Mouse (Mus musculus) lung, embryonic 16.5 days (tissue): ENCODE results near the gene Sgca. TPM values are rescaled to one million over a fixed set of nuclear protein-coding genes. Genes with fewer than 3 reads are reported as not detected.
"Not testable (repeated sequence)": the region's sequence is repeated elsewhere in the genome, so short reads cannot be mapped to it uniquely, and the experiment has no call there.

ENCODE experiments used
- ATAC-seq: fragments of 200-750 bp; cut with Nextera tagmentation; 2 replicates; pipeline ENCODE4 v1.8.0; 2017; ENCODE audit warnings: low read depth, mild to moderate bottlenecking, moderate library complexity
- H3K27ac ChIP-seq: fragments of 300-500 bp; sonication (generic); 2 replicates; pipeline ENCODE4 v1.5.1; 2014; ENCODE audit warnings: mild to moderate bottlenecking, control low read depth, low read length
- H3K27me3 ChIP-seq: fragments of 300-500 bp; sonication (generic); 2 replicates; pipeline ENCODE4 v1.6.1; 2014; ENCODE audit warnings: low read depth, low read length, mixed read lengths; ENCODE audit not compliant: control insufficient read depth, insufficient read depth
- H3K36me3 ChIP-seq: fragments of 300-500 bp; sonication (generic); 2 replicates; pipeline ENCODE4 v1.6.1; 2014; ENCODE audit warnings: low read length; ENCODE audit not compliant: control insufficient read depth, insufficient read depth
- H3K4me1 ChIP-seq: fragments of 300-500 bp; sonication (generic); replicated peaks from 2 replicates; pipeline ENCODE4 v1.6.1; 2014; ENCODE audit warnings: low read length, mixed read lengths; ENCODE audit not compliant: control insufficient read depth, insufficient read depth
- H3K4me2 ChIP-seq: fragments of 300-500 bp; sonication (generic); 2 replicates; pipeline ENCODE4 v1.6.1; 2014; ENCODE audit warnings: low read depth, low read length, control low read depth
- H3K4me3 ChIP-seq: fragments of 300-500 bp; sonication (generic); 2 replicates; pipeline ENCODE4 v1.5.1; 2014; ENCODE audit warnings: mild to moderate bottlenecking, low read length, control low read depth
- H3K9ac ChIP-seq: fragments of 300-500 bp; sonication (generic); 2 replicates; pipeline ENCODE4 v1.6.1; 2014; ENCODE audit warnings: low read length, control low read depth
- H3K9me3 ChIP-seq: fragments of 300-500 bp; sonication (generic); 2 replicates; pipeline ENCODE4 v1.6.1; 2016; ENCODE audit warnings: low read length; ENCODE audit not compliant: control insufficient read depth
- WGBS: fragments of 180-500 bp; shearing (Covaris S2); extraction: QIAGEN DNeasy Blood & Tissue Kit; methylation state at CpG from one replicate; pipeline ENCODE4 v1.1.7; 2014; 5-methylcytosine and 5-hydroxymethylcytosine counted together
- polyA plus RNA-seq: library from polyadenylated mRNA; unstranded; fragments of >200 nt; fragmentation: Nextera tagmentation; extraction: Ambion mirVana; gene quantifications from 2 replicates; pipeline ENCODE4 v1.2.1, GENCODE M21; 2015

The Sgca gene
- polyA plus RNA-seq, 1 experiment from 2014 or later, result 1.4 TPM

GRCm38 (mm10) chr11:95011416-95011815, 35.3 kb upstream of the Sgca start:
- no peaks in the 10 kb centered on the region for H3K9me3 ChIP-seq
- H3K27ac ChIP-seq, result no peak overlapping the region
- H3K9ac ChIP-seq, result 0 out of 2 replicates have a peak overlapping the region, but pooled peaks have one; percentile 36
- H3K4me2 ChIP-seq, result peak overlapping the region; percentile 37
- peak overlapping the region; percentile 20; the same call in 1 of the 2 replicates for H3K4me3 ChIP-seq
- H3K27me3 ChIP-seq, result no peaks in the 10 kb centered on the region
- H3K4me1 ChIP-seq, result peaks cover 28% of the 10 kb centered on the region
- 23% methylated on average over 1 of the region's 1 CpGs for WGBS
- ATAC-seq, result no peak
- H3K36me3 ChIP-seq, result no peaks in the 10 kb centered on the region

- peaks cover 33% of the 10 kb centered on the region for H3K4me1 ChIP-seq
- WGBS, result 7% methylated on average over 4 of the region's 4 CpGs
Measured at GRCm38 (mm10) chr11:95010841-95011403, 34.8 kb upstream of the Sgca start.

GRCm38 (mm10) chr11:95010141-95010739, 34.1 kb upstream of the Sgca start:
- no peaks in the 10 kb centered on the region for H3K27me3 ChIP-seq
- H3K27ac ChIP-seq, result peak overlapping the region; percentile 94
- H3K4me3 ChIP-seq, result peak overlapping the region; percentile 73
- H3K9me3 ChIP-seq, result no peaks in the 10 kb centered on the region
- peaks cover 33% of the 10 kb centered on the region for H3K4me1 ChIP-seq
- WGBS, result under 1% methylated on average over 37 of the region's 40 CpGs
- ATAC-seq, result peak; percentile 13; the same call in 1 of the 2 replicates
- peak overlapping the region; percentile 82 for H3K9ac ChIP-seq
- H3K36me3 ChIP-seq, result peaks cover 3% of the 10 kb centered on the region; the same call in 1 of the 2 replicates
- H3K4me2 ChIP-seq, result peak overlapping the region; percentile 92

More at GRCm38 (mm10) chr11:95010841-95011403, 34.8 kb upstream of the Sgca start:
- H3K36me3 ChIP-seq, ATAC-seq, H3K9me3 ChIP-seq, H3K27me3 ChIP-seq, H3K27ac ChIP-seq: not testable (repeated sequence)
- peak overlapping the region; percentile 92 for H3K4me2 ChIP-seq
- peak overlapping the region; percentile 5; the same call in 1 of the 2 replicates for H3K9ac ChIP-seq
- H3K4me3 ChIP-seq, result peak overlapping the region; percentile 73

- Histone ChIP-seq H3K9ac (peak within 1 kb of the TSS; percentile 82), H3K4me2 (peak within 1 kb of the TSS; percentile 92), H3K4me1 (peaks cover 33% of the 10 kb centered on the region), H3K27ac (peak within 1 kb of the TSS; percentile 94), H3K4me3 (peak within 1 kb of the TSS; percentile 73), H3K9me3 (no peaks in the 10 kb centered on the region), H3K27me3 (no peaks in the 10 kb centered on the region), H3K36me3 (peaks cover 3% of the 10 kb centered on the region)
- ATAC-seq, result peak; percentile 66
- under 1% methylated on average over 29 of the region's 32 CpGs for WGBS
Measured at GRCm38 (mm10) chr11:95009629-95010014, 33.5 kb upstream of the Sgca start, which contains the start of gene Samd14. Gene Samd14, plus strand, starts transcription at chr11:95009879.

- peak overlapping the region; percentile 73 for H3K4me3 ChIP-seq
- H3K9me3 ChIP-seq, result no peaks in the 10 kb centered on the region
- H3K4me2 ChIP-seq, result peak overlapping the region; percentile 92
- peak overlapping the region; percentile 94 for H3K27ac ChIP-seq
- ATAC-seq, result peak; percentile 49
- no peaks in the 10 kb centered on the region for H3K27me3 ChIP-seq
- H3K9ac ChIP-seq, result peak overlapping the region; percentile 82
- peaks cover 3% of the 10 kb centered on the region for H3K36me3 ChIP-seq
- H3K4me1 ChIP-seq, result peaks cover 33% of the 10 kb centered on the region
- 26% methylated on average over 15 of the region's 15 CpGs for WGBS
Measured at GRCm38 (mm10) chr11:95008661-95009628, 32.8 kb upstream of the Sgca start.

GRCm38 (mm10) chr11:95007418-95007817, 31.3 kb upstream of the Sgca start:
- 46% methylated on average over 3 of the region's 3 CpGs for WGBS
- Histone ChIP-seq H3K9me3 (no peaks in the 10 kb centered on the region), H3K27ac (no peak overlapping the region), H3K27me3 (no peaks in the 10 kb centered on the region), H3K4me1 (peaks cover 33% of the 10 kb centered on the region), H3K4me3 (no peak overlapping the region), H3K36me3 (peaks cover 10% of the 10 kb centered on the region), H3K9ac (no peak overlapping the region), H3K4me2 (no peak overlapping the region; the same call in 1 of the 2 replicates)
- no peak for ATAC-seq

- H3K4me1 ChIP-seq, result peaks cover 30% of the 10 kb centered on the region
Measured at GRCm38 (mm10) chr11:95006525-95007219, 30.5 kb upstream of the Sgca start.

GRCm38 (mm10) chr11:95006038-95006437, 29.9 kb upstream of the Sgca start:
- ATAC-seq, result no peak
- 39% methylated on average over 4 of the region's 4 CpGs for WGBS
- peaks cover 22% of the 10 kb centered on the region for H3K36me3 ChIP-seq
- H3K9ac ChIP-seq, result peak overlapping the region; percentile 66
- peaks cover 27% of the 10 kb centered on the region for H3K4me1 ChIP-seq
- peak overlapping the region; percentile 50 for H3K4me3 ChIP-seq
- no peaks in the 10 kb centered on the region for H3K27me3 ChIP-seq
- peak overlapping the region; percentile 79 for H3K4me2 ChIP-seq
- H3K9me3 ChIP-seq, result no peaks in the 10 kb centered on the region
- H3K27ac ChIP-seq, result peak overlapping the region; percentile 69

More at GRCm38 (mm10) chr11:95006525-95007219, 30.5 kb upstream of the Sgca start:
- peaks cover 18% of the 10 kb centered on the region for H3K36me3 ChIP-seq
- H3K4me3 ChIP-seq, result peak overlapping the region; percentile 50
- under 1% methylated on average over 27 of the region's 27 CpGs for WGBS
- H3K9me3 ChIP-seq, result no peaks in the 10 kb centered on the region
- no peaks in the 10 kb centered on the region for H3K27me3 ChIP-seq
- peak; percentile 71 for ATAC-seq
- H3K27ac ChIP-seq, result peak overlapping the region; percentile 69
- H3K9ac ChIP-seq, result peak overlapping the region; percentile 66
- peak overlapping the region; percentile 79 for H3K4me2 ChIP-seq
